Mouse (Mus musculus): ENCODE measurements around the gene Cd59a. TPM values are rescaled to one million over a fixed set of nuclear protein-coding genes. Genes with fewer than 3 reads are reported as not detected.
A peak's percentile ranks its signal among the peaks of the same experiment; 100 is the strongest.

Cd59a gene
- polyA plus RNA-seq, 1 experiment from 2014 or later: 15.9 TPM

DNA sequence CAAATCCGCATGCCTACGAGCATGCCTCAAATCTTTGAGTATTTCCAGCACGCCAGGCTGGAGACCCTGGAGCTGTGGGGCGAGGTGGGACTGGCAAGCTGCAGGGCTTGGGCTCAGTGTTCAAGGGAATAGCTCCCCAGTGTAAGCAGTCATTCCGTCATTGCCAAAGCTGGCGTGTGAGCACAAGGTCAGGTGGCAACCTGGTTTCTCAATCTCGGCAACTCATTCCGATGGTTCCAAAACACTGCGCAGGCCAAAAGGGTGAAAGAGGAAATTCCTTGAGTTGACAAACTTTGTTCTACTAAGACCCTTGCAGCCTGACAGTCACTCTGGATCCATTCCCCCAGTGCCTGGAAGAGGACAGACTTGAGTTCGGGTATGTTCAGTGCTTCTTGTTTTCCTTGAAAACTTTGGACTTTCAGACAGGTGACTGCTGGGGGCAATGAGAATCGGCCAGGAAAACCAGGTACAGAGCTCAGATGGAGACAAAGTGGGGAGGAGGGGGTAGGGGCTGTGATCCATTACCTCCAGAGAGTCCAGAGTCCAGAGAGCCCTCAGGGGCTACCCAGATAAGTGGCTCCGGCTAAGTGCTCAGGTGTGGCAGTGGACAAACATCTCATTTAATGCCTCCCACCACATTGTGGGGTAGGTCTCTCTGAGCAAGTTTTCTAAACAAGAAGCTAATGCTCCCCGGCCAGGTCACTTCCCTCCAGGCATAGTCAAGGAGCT, 33.4 kb downstream of the Cd59a start:
- 91% methylated on average over 13 of the region's 13 CpGs for WGBS
- Histone ChIP-seq H3K27ac (replicated peaks) (no peak overlapping the region), H3K4me3 (no peak overlapping the region), H3K4me1 (replicated peaks) (no peaks in the 10 kb centered on the region), H3K4me2 (no peak overlapping the region), H3K9ac (no peak overlapping the region), H3K36me3 (no peaks in the 10 kb centered on the region), H3K9me3 (no peaks in the 10 kb centered on the region), H3K27me3 (0 out of 2 replicates have a peak, but pooled peaks cover 11% of the 10 kb centered on the region)
- ATAC-seq (ENCODE audit: low FRiP score, low read depth): no peak

DNA sequence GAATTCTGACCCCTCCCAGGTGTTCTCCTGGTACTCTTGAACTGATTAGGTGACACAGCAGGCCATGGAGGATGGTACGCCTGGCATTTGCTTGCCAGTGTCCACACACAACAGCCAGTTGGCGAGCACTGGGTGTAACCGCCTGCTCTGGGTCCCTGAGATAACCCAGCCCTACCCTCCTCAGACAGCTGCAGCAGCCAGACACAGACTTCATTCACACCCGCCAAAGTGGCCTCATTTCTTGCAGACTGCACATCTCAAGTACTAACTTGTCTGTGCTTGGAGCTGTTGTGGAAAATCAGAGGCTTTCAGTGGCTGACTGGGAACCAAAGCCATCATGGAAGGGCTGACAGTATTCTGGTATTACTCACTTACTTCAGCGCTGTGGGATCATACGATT, 34.6 kb downstream of the Cd59a start:
- Histone ChIP-seq H3K27me3 (0 out of 2 replicates have a peak, but pooled peaks cover 8% of the 10 kb centered on the region), H3K4me2 (no peak overlapping the region), H3K27ac (replicated peaks) (no peak overlapping the region), H3K4me3 (no peak overlapping the region), H3K9ac (no peak overlapping the region), H3K9me3 (no peaks in the 10 kb centered on the region), H3K36me3 (no peaks in the 10 kb centered on the region), H3K4me1 (replicated peaks) (no peaks in the 10 kb centered on the region)
- WGBS: 78% methylated on average over 6 of the region's 6 CpGs
- ATAC-seq (ENCODE audit: low FRiP score, low read depth): no peak

DNA sequence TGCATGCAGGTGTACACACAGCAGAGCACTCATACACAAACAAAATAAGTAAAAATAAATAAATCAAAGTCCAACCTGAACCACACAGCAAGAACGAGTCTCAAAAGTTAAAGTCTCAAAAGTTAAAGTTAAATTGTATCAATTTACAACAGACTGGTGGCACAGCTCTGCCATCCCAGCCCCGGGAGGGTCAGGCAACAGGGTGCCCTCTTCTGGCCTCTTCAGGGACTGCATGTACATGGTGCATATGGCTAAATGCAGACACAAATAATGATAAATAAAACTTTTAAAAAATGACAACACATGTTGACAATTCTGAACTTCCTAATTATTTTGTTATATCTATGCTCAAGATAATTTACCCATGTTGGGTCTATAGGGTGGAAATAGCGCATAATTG, 35.4 kb downstream of the Cd59a start:
- Histone ChIP-seq H3K27me3 (0 out of 2 replicates have a peak, but pooled peaks cover 3% of the 10 kb centered on the region), H3K4me2 (no peak overlapping the region), H3K36me3 (no peaks in the 10 kb centered on the region), H3K9ac (no peak overlapping the region), H3K9me3 (no peaks in the 10 kb centered on the region), H3K4me1 (replicated peaks) (no peaks in the 10 kb centered on the region), H3K4me3 (no peak overlapping the region), H3K27ac (replicated peaks) (no peak overlapping the region)
- 63% methylated on average over 3 of the region's 3 CpGs for WGBS
- ATAC-seq (ENCODE audit: low FRiP score, low read depth): no peak

DNA sequence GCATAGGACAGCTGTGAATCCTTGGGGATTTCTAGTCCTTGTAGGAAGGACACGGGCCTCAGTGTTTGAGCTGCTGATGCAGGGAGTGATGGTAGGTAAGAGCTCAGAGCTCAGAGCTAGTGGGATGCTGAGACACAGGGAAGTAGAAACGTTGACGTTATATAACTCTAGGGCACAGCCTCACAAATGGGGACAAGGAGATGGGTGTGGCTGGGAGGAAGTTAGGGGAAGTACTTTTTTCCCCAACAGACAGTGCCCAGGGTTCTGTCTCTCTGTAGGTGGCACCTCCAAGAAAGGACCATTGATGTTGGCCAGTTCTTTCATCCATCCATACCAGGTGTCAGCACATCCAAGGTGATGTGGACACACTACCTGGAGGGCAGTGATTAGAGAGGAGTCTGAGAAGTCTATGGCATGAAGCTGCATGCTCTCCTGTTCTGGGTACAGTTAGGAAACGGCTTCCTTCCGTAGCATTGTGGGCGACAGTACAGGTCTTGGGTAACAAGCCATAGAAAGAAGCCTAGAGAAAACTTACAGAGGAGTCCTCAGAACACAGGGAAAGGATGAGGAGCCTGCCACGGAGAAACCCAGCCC, 36.8 kb downstream of the Cd59a start:
- Histone ChIP-seq H3K27ac (replicated peaks) (no peak overlapping the region), H3K4me2 (no peak overlapping the region), H3K9ac (no peak overlapping the region), H3K36me3 (no peaks in the 10 kb centered on the region), H3K9me3 (no peaks in the 10 kb centered on the region), H3K27me3 (no peaks in the 10 kb centered on the region), H3K4me1 (replicated peaks) (no peaks in the 10 kb centered on the region), H3K4me3 (no peak overlapping the region)
- 83% methylated on average over 7 of the region's 7 CpGs for whole genome bisulfite sequencing
- ATAC-seq (ENCODE audit: low FRiP score, low read depth): no peak

- Histone ChIP-seq H3K9ac (no peak overlapping the region), H3K27me3 (no peaks in the 10 kb centered on the region), H3K4me3 (no peak overlapping the region), H3K9me3 (no peaks in the 10 kb centered on the region), H3K27ac (replicated peaks) (no peak overlapping the region), H3K4me1 (replicated peaks) (no peaks in the 10 kb centered on the region), H3K36me3 (no peaks in the 10 kb centered on the region), H3K4me2 (no peak overlapping the region)
- ATAC-seq (ENCODE audit: low FRiP score, low read depth): no peak
- WGBS: 49% methylated on average over 11 of the region's 12 CpGs
Measured at GRCm38 (mm10) chr2:104133042-104133810, 37.6 kb downstream of the Cd59a start.

- 50% methylated on average over 8 of the region's 8 CpGs for WGBS
- no peaks in the 10 kb centered on the region for H3K9me3 ChIP-seq
- H3K4me1 ChIP-seq (replicated peaks): no peaks in the 10 kb centered on the region
- H3K4me3 ChIP-seq: no peak overlapping the region
- ATAC-seq (ENCODE audit: low FRiP score, low read depth): peak; percentile 77
- no peak overlapping the region for H3K4me2 ChIP-seq
- H3K27me3 ChIP-seq: no peaks in the 10 kb centered on the region
- no peak overlapping the region for H3K9ac ChIP-seq
- H3K27ac ChIP-seq (replicated peaks): no peak overlapping the region
- H3K36me3 ChIP-seq: no peaks in the 10 kb centered on the region
Measured at GRCm38 (mm10) chr2:104134150-104135056, 38.8 kb downstream of the Cd59a start.

DNA sequence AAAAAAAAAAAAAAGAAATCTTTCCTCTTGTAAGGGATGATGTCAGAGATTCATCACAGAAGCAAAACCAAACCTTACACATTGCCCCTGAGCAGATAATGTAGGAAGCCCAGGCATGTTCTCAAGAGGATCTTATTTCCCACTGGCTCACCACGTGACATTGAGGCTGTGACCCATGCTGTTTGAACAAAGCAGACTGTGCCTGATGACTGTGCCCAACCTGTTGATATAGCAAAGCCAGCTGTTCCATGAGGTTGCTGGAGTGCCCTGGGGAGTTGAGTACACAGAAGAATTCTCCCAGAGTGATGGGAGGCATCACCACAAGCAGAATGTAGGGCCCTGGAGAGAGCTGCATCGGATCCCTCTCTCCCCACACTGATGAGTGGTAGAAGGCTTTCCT, 40.3 kb downstream of the Cd59a start:
- Histone ChIP-seq H3K4me2 (no peak overlapping the region), H3K27ac (replicated peaks) (no peak overlapping the region), H3K4me3 (no peak overlapping the region), H3K9ac (no peak overlapping the region), H3K4me1 (replicated peaks) (no peaks in the 10 kb centered on the region), H3K9me3 (no peaks in the 10 kb centered on the region), H3K27me3 (no peaks in the 10 kb centered on the region), H3K36me3 (no peaks in the 10 kb centered on the region)
- 50% methylated on average over 2 of the region's 2 CpGs for WGBS
- ATAC-seq (ENCODE audit: low FRiP score, low read depth): no peak

- no peak for ATAC-seq (ENCODE audit: low FRiP score, low read depth)
- H3K4me2 ChIP-seq: no peak overlapping the region
- no peak overlapping the region for H3K9ac ChIP-seq
- no peak overlapping the region for H3K4me3 ChIP-seq
- no peaks in the 10 kb centered on the region for H3K36me3 ChIP-seq
- H3K27me3 ChIP-seq: no peaks in the 10 kb centered on the region
- H3K27ac ChIP-seq (replicated peaks): no peak overlapping the region
- no peaks in the 10 kb centered on the region for H3K9me3 ChIP-seq
- 90% methylated on average over 8 of the region's 8 CpGs for WGBS
- H3K4me1 ChIP-seq (replicated peaks): no peaks in the 10 kb centered on the region
Measured at GRCm38 (mm10) chr2:104142140-104142539, 46.5 kb downstream of the Cd59a start.

DNA sequence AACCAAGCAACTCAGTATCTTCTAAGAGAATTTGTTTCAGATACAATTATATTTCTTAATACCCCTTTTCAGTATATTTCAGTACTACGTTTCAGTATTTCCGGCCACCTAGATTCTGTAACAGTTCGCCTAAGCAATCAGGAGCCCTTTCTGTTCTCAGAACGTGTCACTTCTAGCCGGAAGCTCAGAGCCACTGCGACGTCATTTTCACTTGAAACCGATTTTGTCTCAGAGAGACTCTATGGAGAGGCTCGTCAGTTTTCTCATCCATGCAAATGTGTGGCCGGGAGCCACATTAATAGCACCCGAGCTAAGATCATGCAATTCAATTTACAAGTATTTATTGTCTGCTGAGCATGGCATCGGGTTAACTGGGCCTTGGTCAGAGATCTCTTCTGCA, 48.4 kb downstream of the Cd59a start:
- Histone ChIP-seq H3K4me2 (no peak overlapping the region), H3K9ac (no peak overlapping the region), H3K4me3 (no peak overlapping the region), H3K27me3 (no peaks in the 10 kb centered on the region), H3K4me1 (replicated peaks) (no peaks in the 10 kb centered on the region), H3K27ac (replicated peaks) (no peak overlapping the region), H3K36me3 (peaks cover 7% of the 10 kb centered on the region; the same call in 1 of the 2 replicates), H3K9me3 (no peaks in the 10 kb centered on the region)
- 87% methylated on average over 12 of the region's 12 CpGs for WGBS
- ATAC-seq (ENCODE audit: low FRiP score, low read depth): no peak

- H3K36me3 ChIP-seq: peaks cover 13% of the 10 kb centered on the region
- H3K4me2 ChIP-seq: no peak overlapping the region
- H3K27me3 ChIP-seq: no peaks in the 10 kb centered on the region
- no peak overlapping the region for H3K9ac ChIP-seq
- no peak overlapping the region for H3K4me3 ChIP-seq
- 67% methylated on average over 1 of the region's 1 CpGs for WGBS
- no peak overlapping the region for H3K27ac ChIP-seq (replicated peaks)
- no peaks in the 10 kb centered on the region for H3K4me1 ChIP-seq (replicated peaks)
- no peaks in the 10 kb centered on the region for H3K9me3 ChIP-seq
- ATAC-seq (ENCODE audit: low FRiP score, low read depth): no peak
Measured at GRCm38 (mm10) chr2:104145983-104146382, 50.4 kb downstream of the Cd59a start.

GRCm38 (mm10) chr2:104147910-104148561, 52.4 kb downstream of the Cd59a start:
- Histone ChIP-seq H3K4me3 (no peak overlapping the region), H3K27me3 (no peaks in the 10 kb centered on the region), H3K36me3 (peaks cover 28% of the 10 kb centered on the region), H3K4me1 (replicated peaks) (no peaks in the 10 kb centered on the region), H3K4me2 (no peak overlapping the region), H3K9ac (no peak overlapping the region), H3K27ac (replicated peaks) (no peak overlapping the region), H3K9me3 (no peaks in the 10 kb centered on the region)
- WGBS: 81% methylated on average over 4 of the region's 4 CpGs
- no peak for ATAC-seq (ENCODE audit: low FRiP score, low read depth)
